Mouse (Mus musculus): ENCODE results near the gene 1810013L24Rik. TPM values are rescaled to one million over a fixed set of nuclear protein-coding genes. Genes with fewer than 3 reads are reported as not detected.

Gene 1810013L24Rik
- total and polyA plus RNA-seq, 3 experiments, result 27.1 to 47.7 (median 30.0) TPM

DNA sequence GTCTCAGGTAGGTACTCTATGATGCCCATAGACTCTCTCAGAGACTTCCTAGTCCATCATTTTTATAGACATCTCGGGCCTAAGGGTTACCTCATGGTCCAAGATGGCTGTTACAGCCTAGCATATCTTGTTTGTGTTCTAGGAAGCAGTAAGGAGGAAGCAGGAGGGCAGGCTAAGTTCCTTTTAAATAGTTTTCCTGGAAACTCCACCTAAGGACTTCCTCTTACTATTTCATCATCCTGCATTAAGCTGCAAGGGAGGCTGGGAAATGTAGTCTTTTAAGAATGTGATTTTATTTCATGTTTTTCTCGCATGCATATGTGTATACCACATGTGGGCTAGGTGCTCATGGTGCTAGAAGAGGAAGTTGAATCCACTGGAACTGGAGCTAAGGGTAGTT is 6.2 kb upstream of the 1810013L24Rik start (continued):
- TF ChIP-seq MAX (IDR thresholded peaks at IDR 0.05; ENCODE audit: low read length) (peak; percentile 65; the same call in 1 of the 2 replicates), MEF2A (IDR thresholded peaks at IDR 0.05; ENCODE audit: borderline replicate concordance, low read depth, low read length) (0 out of 2 replicates have a peak, but pooled peaks have one; percentile 17), NRF1 (IDR thresholded peaks at IDR 0.05; ENCODE audit: low read depth, low read length) (no peak), CHD2 (IDR thresholded peaks at IDR 0.05; ENCODE audit: low read length) (no peak), ETS1 (conservative IDR thresholded peaks at IDR 0.05; ENCODE audit: low read depth, low read length) (no peak)

- in situ Hi-C loops (cut with MboI; ENCODE audit: low pct_ligation_motif_present, low pct_unique_long_range_greater_than_20kb, low sequenced_read_pairs) (no loop called here), dilution Hi-C loops (cut with MboI; ENCODE audit: extremely low pct_ligation_motif_present, extremely low pct_unique_long_range_greater_than_20kb, low sequenced_read_pairs) (no loop called here)
- Histone ChIP-seq H3K27ac (ENCODE audit: insufficient read depth, low read depth) (no peak overlapping the region), H3K4me2 (ENCODE audit: insufficient read depth, low read depth, poor library complexity, severe bottlenecking) (no peak overlapping the region), H3K79me2 (replicated peaks; ENCODE audit: control insufficient read depth, extremely low read depth, insufficient read depth, poor library complexity, severe bottlenecking) (peaks cover 21% of the 10 kb centered on the region), H3K36me3 (replicated peaks in 1 of 2; ENCODE audit: control insufficient read depth in 1 of 2, insufficient read depth in 1 of 2, low read length in 1 of 2) (peaks cover 0 to 9% of the 10 kb centered on the region in 2 experiments), H3K9ac (ENCODE audit: insufficient read depth, low read depth) (no peak overlapping the region), H3K9me3 (replicated peaks; ENCODE audit: low read length) (no peaks in the 10 kb centered on the region), H3K27me3 (replicated peaks) (no peaks in the 10 kb centered on the region), H3K4me1 (ENCODE audit: control insufficient read depth in 1 of 2, insufficient read depth in 2 of 2) (peaks cover 6 to 41% of the 10 kb centered on the region in 2 experiments), H3K4me3 (replicated peaks in 1 of 3; ENCODE audit: low read depth in 2 of 3, low read length in 2 of 3, poor library complexity in 1 of 3) (no peak overlapping the region)
- no peak for DNase-seq (ENCODE audit: extremely low read depth)
- no peak for TF ChIP-seq UBTF (IDR thresholded peaks at IDR 0.05; ENCODE audit: low read depth, low read length)
- no peak for TF ChIP-seq USF1 (IDR thresholded peaks at IDR 0.05; ENCODE audit: low read depth, low read length)
- no peak for TF ChIP-seq RCOR1 (conservative IDR thresholded peaks at IDR 0.05; ENCODE audit: low read depth, low read length)
- no peak for TF ChIP-seq HCFC1 (IDR thresholded peaks at IDR 0.05; ENCODE audit: low read depth, low read length)
- TF ChIP-seq ETS1 (conservative IDR thresholded peaks at IDR 0.05; ENCODE audit: low read depth, low read length), result no peak
- no peak for TF ChIP-seq E2F4 (IDR thresholded peaks at IDR 0.05; ENCODE audit: insufficient replicate concordance, low read depth, low read length)
- no peak for TF ChIP-seq BHLHE40 (IDR thresholded peaks at IDR 0.05; ENCODE audit: low read depth, low read length)
- no peak for TF ChIP-seq MAFK (IDR thresholded peaks at IDR 0.05; ENCODE audit: insufficient replicate concordance, low read length)
- no peak for TF ChIP-seq ELF1 (IDR thresholded peaks at IDR 0.05; ENCODE audit: low read depth, low read length)
- no peak for TF ChIP-seq ZC3H11A (IDR thresholded peaks at IDR 0.05; ENCODE audit: low read depth, low read length)
- TF ChIP-seq MAX (IDR thresholded peaks at IDR 0.05; ENCODE audit: low read length), result no peak
- TF ChIP-seq IRF4 (IDR thresholded peaks at IDR 0.05; ENCODE audit: low read depth, low read length), result no peak
- no peak for TF ChIP-seq ZMIZ1 (IDR thresholded peaks at IDR 0.05; ENCODE audit: low read depth, low read length)
Measured at GRCm38 (mm10) chr16:8827366-8827765, 2.5 kb upstream of the 1810013L24Rik start.
